14 mouse cellular contexts compared by ENCODE assay signal in genomic region chr3:104092759-104093158, GRCm38 (mm10).
DNase-seq lines count a peak whose midpoint lies in the region; ATAC-seq and TF ChIP-seq lines count a peak whose summit lies in the region.
"Had no signal": no experiment of that assay in that cellular context is flagged by ENCODE, and none has a peak within 500 bp of the region (broad histone marks: within the 10 kb centered on the region; RNA-seq: fewer than 3 reads in every experiment).

No protein-coding gene starts in this region.

- no peak for DNase-seq in heart, adult 2 months
- DNase-seq in heart, embryonic 10.5 days (ENCODE audit: low spot score) = no peak
- peak; percentile 87 for DNase-seq in 416B (ENCODE audit: low read depth)
- peak; percentile 43 for DNase-seq in adipocyte (ENCODE audit: low spot score)
- DNase-seq in lung, postnatal 25 days (ENCODE audit: low spot score) = peak; percentile 48
- DNase-seq in layer of hippocampus, adult 9-11 months = no peak
- DNase-seq in gastrocnemius, postnatal 10 days = no peak
- DNase-seq: cerebellum, adult 9-11 months; gastrocnemius, postnatal 25 days; kidney, postnatal 25 days; liver had no signal

- H3K27ac ChIP-seq in heart, adult 2 months = peak overlapping the region; percentile 53
- no peak overlapping the region for H3K27ac ChIP-seq in heart, embryonic 10.5 days
- H3K27ac ChIP-seq: forebrain, embryonic 12.5 days; hindbrain, embryonic 13.5 days had no signal

- TF ChIP-seq POLR2A in heart, adult 2 months (IDR thresholded peaks at IDR 0.05; ENCODE audit: insufficient read depth, low read depth, low read length) = no peak

- H3K4me1 ChIP-seq in heart, adult 2 months (ENCODE audit: control insufficient read depth, insufficient read depth, low read length) = peaks cover 7% of the 10 kb centered on the region
- H3K4me1 ChIP-seq in heart, embryonic 10.5 days = 0 out of 2 replicates have a peak, but pooled peaks cover 3% of the 10 kb centered on the region
- H3K4me1 ChIP-seq: forebrain, embryonic 12.5 days; hindbrain, embryonic 13.5 days had no signal

- H3K4me3 ChIP-seq in heart, adult 2 months = no peak overlapping the region
- H3K4me3 ChIP-seq in heart, embryonic 10.5 days = no peak overlapping the region
- H3K4me3 ChIP-seq: forebrain, embryonic 12.5 days; hindbrain, embryonic 13.5 days had no signal

- H3K79me2 ChIP-seq in heart, adult 2 months (replicated peaks; ENCODE audit: control insufficient read depth, insufficient read depth, low read length) = peaks cover 1% of the 10 kb centered on the region; the same call in 1 of the 2 replicates

- 23% methylated on average over 5 of the region's 5 CpGs for WGBS in heart, adult 2 months
- 74% methylated on average over 5 of the region's 5 CpGs for WGBS in heart, embryonic 10.5 days

- TF ChIP-seq EP300 in heart, adult 2 months (IDR thresholded peaks at IDR 0.05; ENCODE audit: insufficient read depth, low read depth, low read length) = no peak

- intact Hi-C loops in heart, adult 2 months (cut with DNase I) = loop anchor here (5.0 kb wide), 1 partner anchor 350 kb away; no protein-coding TSS in a partner anchor

- H3K36me3 ChIP-seq in heart, adult 2 months (ENCODE audit: control insufficient read depth, insufficient read depth, low read length) = peaks cover 6% of the 10 kb centered on the region
- peaks cover 16% of the 10 kb centered on the region for H3K36me3 ChIP-seq in heart, embryonic 10.5 days

- no peaks in the 10 kb centered on the region for H3K9me3 ChIP-seq in heart, embryonic 10.5 days
- H3K9me3 ChIP-seq: forebrain, embryonic 12.5 days; hindbrain, embryonic 13.5 days had no signal

- no peak for TF ChIP-seq CTCF in heart, adult 2 months (IDR thresholded peaks at IDR 0.05)

- no peak overlapping the region for H3K9ac ChIP-seq in heart, adult 2 months (ENCODE audit: low read depth, low read length)
- H3K9ac ChIP-seq: forebrain, embryonic 12.5 days; hindbrain, embryonic 13.5 days had no signal

- no peaks in the 10 kb centered on the region for H3K27me3 ChIP-seq in heart, adult 2 months (ENCODE audit: control insufficient read depth, insufficient read depth, low read length)
- no peaks in the 10 kb centered on the region for H3K27me3 ChIP-seq in heart, embryonic 10.5 days (ENCODE audit: insufficient read depth, poor library complexity, severe bottlenecking)
- H3K27me3 ChIP-seq: forebrain, embryonic 12.5 days; hindbrain, embryonic 13.5 days had no signal

- no peak for ATAC-seq in megakaryocyte-erythroid progenitor cell, adult 5-6 weeks (replicated peaks; ENCODE audit: low FRiP score, low TSS enrichment, poor library complexity, severe bottlenecking)

Comparison
In these comparisons a context has a peak if more than half of its experiments do, and no peak if none do; other contexts are left out.
1. DNase-seq: peak in 416B (single experiment), adipocyte (single experiment) and lung, postnatal 25 days (single experiment); none in heart, adult 2 months (0 of 2), heart, embryonic 10.5 days (single experiment), layer of hippocampus, adult 9-11 months (single experiment) and gastrocnemius, postnatal 10 days (single experiment).